Mouse (Mus musculus) intestine, postnatal 0 days (tissue): ENCODE data around the gene Chkb. TPM values are rescaled to one million over a fixed set of nuclear protein-coding genes. Genes with fewer than 3 reads are reported as not detected.
A peak's percentile ranks its signal among the peaks of the same experiment; 100 is the strongest.

Experiments used
- ATAC-seq: fragments of 200-750 bp; cut with Nextera tagmentation; 2 replicates; pipeline ENCODE4 v1.8.0; 2017; ENCODE audit warnings: mild to moderate bottlenecking, moderate TSS enrichment, moderate library complexity
- H3K27ac ChIP-seq: fragments of 300-500 bp; sonication (generic); 2 replicates; pipeline ENCODE4 v1.5.1; 2014; ENCODE audit warnings: mild to moderate bottlenecking, low read depth, low read length, moderate library complexity
- H3K27me3 ChIP-seq: fragments of 300-500 bp; sonication (generic); replicated peaks from 2 replicates; pipeline ENCODE4 v1.6.1; 2014; ENCODE audit warnings: low read length, mixed read lengths; ENCODE audit not compliant: control insufficient read depth, insufficient read depth
- H3K36me3 ChIP-seq: fragments of 300-500 bp; sonication (generic); 2 replicates; pipeline ENCODE4 v1.6.1; 2014; ENCODE audit warnings: mild to moderate bottlenecking, moderate library complexity; ENCODE audit not compliant: control insufficient read depth, insufficient read depth
- H3K4me1 ChIP-seq: fragments of 300-500 bp; sonication (generic); replicated peaks from 2 replicates; pipeline ENCODE4 v1.6.1; 2014; ENCODE audit warnings: antibody characterized with exemption, low read length, mixed read lengths; ENCODE audit not compliant: control insufficient read depth, insufficient read depth
- H3K4me2 ChIP-seq: fragments of 300-500 bp; sonication (generic); replicated peaks from 2 replicates; pipeline ENCODE4 v1.6.1; 2014; ENCODE audit warnings: low read depth, mild to moderate bottlenecking, moderate library complexity
- H3K4me3 ChIP-seq: fragments of 300-500 bp; sonication (generic); 2 replicates; pipeline ENCODE4 v1.5.1; 2014; ENCODE audit warnings: low read depth, low read length
- H3K9ac ChIP-seq: fragments of 300-500 bp; sonication (generic); 2 replicates; pipeline ENCODE4 v1.6.1; 2014; ENCODE audit warnings: mild to moderate bottlenecking, low read depth, low read length
- H3K9me3 ChIP-seq: fragments of 300-500 bp; sonication (generic); 2 replicates; pipeline ENCODE4 v1.6.1; 2016; ENCODE audit warnings: mixed run types; ENCODE audit not compliant: control insufficient read depth
- CTCF ChIP-seq: sonication (generic); IDR thresholded peaks from 2 replicates; pipeline ENCODE4 v1.5.1; 2016; ENCODE audit warnings: low read depth, mild to moderate bottlenecking, control low read depth, antibody characterized with exemption, moderate library complexity
- WGBS: fragments of 180-500 bp; shearing (Covaris S2); extraction: QIAGEN DNeasy Blood & Tissue Kit; methylation state at CpG from one replicate; pipeline ENCODE4 v1.1.7; 2014; 5-methylcytosine and 5-hydroxymethylcytosine counted together
- polyA plus RNA-seq: library from polyadenylated mRNA; unstranded; fragments of >200 nt; fragmentation: Nextera tagmentation; extraction: Ambion mirVana; gene quantifications from 2 replicates; pipeline ENCODE4 v1.2.1, GENCODE M21; 2015

Gene Chkb
- polyA plus RNA-seq, 1 experiment from 2014 or later = 85.8 TPM

- no peak overlapping the region for H3K4me2 ChIP-seq
- 11% methylated on average over 1 of the region's 1 CpGs for WGBS
- no peak overlapping the region for H3K4me3 ChIP-seq
- no peak overlapping the region for H3K9ac ChIP-seq
- H3K27me3 ChIP-seq = no peaks in the 10 kb centered on the region
- H3K27ac ChIP-seq = no peak overlapping the region; the same call in 1 of the 2 replicates
- H3K36me3 ChIP-seq = no peaks in the 10 kb centered on the region
- no peak for ATAC-seq
- TF ChIP-seq CTCF = no peak
- H3K9me3 ChIP-seq = no peaks in the 10 kb centered on the region
- no peaks in the 10 kb centered on the region for H3K4me1 ChIP-seq
Measured at GRCm38 (mm10) chr15:89399716-89400115, 30.0 kb downstream of the Chkb start.

- H3K27ac ChIP-seq = no peak overlapping the region
- H3K4me3 ChIP-seq = no peak overlapping the region
- no peaks in the 10 kb centered on the region for H3K4me1 ChIP-seq
- H3K9me3 ChIP-seq = no peaks in the 10 kb centered on the region
- no peak for ATAC-seq
- H3K27me3 ChIP-seq = no peaks in the 10 kb centered on the region
- TF ChIP-seq CTCF = no peak
- no peak overlapping the region for H3K9ac ChIP-seq
- no peaks in the 10 kb centered on the region for H3K36me3 ChIP-seq
- WGBS = 90% methylated on average over 2 of the region's 2 CpGs
- H3K4me2 ChIP-seq = no peak overlapping the region
Measured at GRCm38 (mm10) chr15:89398146-89398545, 31.6 kb downstream of the Chkb start.

- Histone ChIP-seq H3K27me3 (no peaks in the 10 kb centered on the region), H3K36me3 (no peaks in the 10 kb centered on the region), H3K9ac (no peak overlapping the region), H3K4me2 (no peak overlapping the region), H3K27ac (peak overlapping the region; percentile 46), H3K4me3 (no peak overlapping the region), H3K9me3 (no peaks in the 10 kb centered on the region), H3K4me1 (no peaks in the 10 kb centered on the region)
- ATAC-seq = peak; percentile 94
- WGBS = 41% methylated on average over 4 of the region's 4 CpGs
- no peak for TF ChIP-seq CTCF
Measured at GRCm38 (mm10) chr15:89396883-89397282, 32.8 kb downstream of the Chkb start.

GRCm38 (mm10) chr15:89390081-89390480 is 39.6 kb downstream of the Chkb start:
- WGBS = 94% methylated on average over 10 of the region's 10 CpGs
- no peaks in the 10 kb centered on the region for H3K4me1 ChIP-seq
- H3K36me3 ChIP-seq = no peaks in the 10 kb centered on the region
- H3K4me3 ChIP-seq = no peak overlapping the region
- TF ChIP-seq CTCF = no peak
- H3K9me3 ChIP-seq = no peaks in the 10 kb centered on the region
- H3K27me3 ChIP-seq = 0 out of 2 replicates have a peak, but pooled peaks cover 2% of the 10 kb centered on the region
- H3K4me2 ChIP-seq = no peak overlapping the region
- no peak for ATAC-seq
- H3K9ac ChIP-seq = no peak overlapping the region
- no peak overlapping the region for H3K27ac ChIP-seq

- Histone ChIP-seq H3K36me3 (no peaks in the 10 kb centered on the region), H3K9ac (no peak overlapping the region), H3K4me3 (no peak overlapping the region), H3K4me1 (no peaks in the 10 kb centered on the region), H3K27me3 (0 out of 2 replicates have a peak, but pooled peaks cover 2% of the 10 kb centered on the region), H3K27ac (no peak overlapping the region), H3K4me2 (no peak overlapping the region), H3K9me3 (no peaks in the 10 kb centered on the region)
- WGBS = 34% methylated on average over 12 of the region's 12 CpGs
- no peak for TF ChIP-seq CTCF
- no peak for ATAC-seq
Measured at GRCm38 (mm10) chr15:89387127-89387526, 42.6 kb downstream of the Chkb start.

GRCm38 (mm10) chr15:89384617-89385016 is 45.1 kb downstream of the Chkb start, which contains the start of gene Klhdc7b:
Klhdc7b (plus strand) TSS chr15:89384917.
- H3K27ac ChIP-seq = no peak within 1 kb of the TSS
- no peak for ATAC-seq
- H3K4me3 ChIP-seq = no peak within 1 kb of the TSS
- H3K4me2 ChIP-seq = no peak within 1 kb of the TSS
- H3K36me3 ChIP-seq = no peaks in the 10 kb centered on the region
- H3K9me3 ChIP-seq = no peaks in the 10 kb centered on the region
- peaks cover 5% of the 10 kb centered on the region; the same call in 1 of the 2 replicates for H3K27me3 ChIP-seq
- no peaks in the 10 kb centered on the region for H3K4me1 ChIP-seq
- TF ChIP-seq CTCF = no peak
- 86% methylated on average over 7 of the region's 7 CpGs for WGBS
- H3K9ac ChIP-seq = no peak within 1 kb of the TSS

GRCm38 (mm10) chr15:89379429-89379828 is 50.3 kb downstream of the Chkb start:
- H3K36me3 ChIP-seq = no peaks in the 10 kb centered on the region
- 11% methylated on average over 10 of the region's 10 CpGs for WGBS
- no peak for ATAC-seq
- peak overlapping the region; percentile 74 for H3K4me2 ChIP-seq
- H3K4me3 ChIP-seq = peak overlapping the region; percentile 42
- H3K9me3 ChIP-seq = no peaks in the 10 kb centered on the region
- H3K9ac ChIP-seq = no peak overlapping the region
- peaks cover 39% of the 10 kb centered on the region for H3K27me3 ChIP-seq
- TF ChIP-seq CTCF = no peak
- H3K4me1 ChIP-seq = peaks cover 6% of the 10 kb centered on the region
- no peak overlapping the region for H3K27ac ChIP-seq
